Mouse (Mus musculus) B cell, adult 2 months (primary cell): Measurements from ENCODE around the gene Cdk1.

Source experiments
- DNase-seq, 2 experiments: peaks; one replicate each; pipeline ENCODE4 v3.0.0; 2022

Gene Cdk1

GRCm38 (mm10) chr10:69305600-69305999, 47.1 kb downstream of the Cdk1 start:
- no peak for DNase-seq

DNA sequence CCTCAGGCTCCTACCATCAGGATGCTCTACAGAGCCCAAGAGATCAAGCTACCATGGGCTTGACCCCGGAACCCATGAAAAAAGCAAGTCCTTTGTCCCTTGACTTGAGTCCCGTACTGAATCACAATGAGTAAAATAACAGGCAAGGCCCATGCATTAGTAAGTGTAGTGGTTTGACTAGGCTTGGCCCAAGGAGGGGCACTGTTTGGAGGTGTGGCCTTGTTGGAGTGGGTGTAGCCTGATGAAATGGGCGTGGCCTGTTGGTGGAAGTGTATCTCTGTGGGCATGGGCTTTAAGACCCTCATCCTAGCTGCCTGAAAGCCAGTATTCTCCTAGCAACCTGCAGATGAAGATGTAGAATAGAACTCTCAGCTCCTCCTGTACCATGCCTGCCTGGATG, 47.9 kb downstream of the Cdk1 start:
- no peak for DNase-seq

DNA sequence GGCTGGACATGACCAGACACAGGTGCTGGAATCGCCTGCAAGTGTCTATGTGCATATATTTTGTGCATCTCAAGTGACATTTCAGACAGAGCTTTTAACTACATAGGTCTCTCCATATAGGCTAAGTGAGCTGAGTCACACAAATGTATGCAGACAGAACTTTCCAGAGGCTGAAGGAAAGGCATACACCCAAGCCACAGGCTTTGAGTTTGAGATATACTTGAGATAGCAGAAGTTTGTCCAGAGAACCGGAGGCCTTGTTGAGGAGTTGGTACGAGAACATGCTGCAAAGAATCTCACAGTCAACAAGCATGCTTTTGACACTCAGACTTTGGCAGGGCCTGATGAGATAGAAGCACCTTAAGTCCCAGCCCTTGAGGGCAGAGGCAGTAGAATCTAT, 50.1 kb downstream of the Cdk1 start:
- DNase-seq = no peak

GRCm38 (mm10) chr10:69299985-69300384, 52.8 kb downstream of the Cdk1 start:
- no peak for DNase-seq

DNA sequence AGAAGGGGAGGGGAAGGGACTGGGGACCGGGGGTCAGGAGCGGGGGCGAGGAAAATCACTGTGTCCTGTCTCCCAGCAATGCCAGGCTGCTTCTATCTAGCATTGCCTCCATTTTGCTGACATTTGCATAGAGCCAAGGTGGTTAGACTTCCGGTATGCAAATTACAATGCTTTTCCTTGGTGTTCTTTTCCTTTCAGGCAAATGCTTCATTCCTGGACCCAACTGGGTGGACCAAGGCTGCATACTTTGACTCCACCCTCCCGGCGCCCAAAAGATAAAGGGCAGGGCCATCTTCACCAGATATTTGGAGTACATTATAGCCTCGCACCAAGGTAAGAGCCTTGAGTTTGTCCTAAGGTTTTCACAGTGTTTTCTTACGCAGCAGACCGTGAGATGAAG, 56.8 kb downstream of the Cdk1 start:
- no peak for DNase-seq

DNA sequence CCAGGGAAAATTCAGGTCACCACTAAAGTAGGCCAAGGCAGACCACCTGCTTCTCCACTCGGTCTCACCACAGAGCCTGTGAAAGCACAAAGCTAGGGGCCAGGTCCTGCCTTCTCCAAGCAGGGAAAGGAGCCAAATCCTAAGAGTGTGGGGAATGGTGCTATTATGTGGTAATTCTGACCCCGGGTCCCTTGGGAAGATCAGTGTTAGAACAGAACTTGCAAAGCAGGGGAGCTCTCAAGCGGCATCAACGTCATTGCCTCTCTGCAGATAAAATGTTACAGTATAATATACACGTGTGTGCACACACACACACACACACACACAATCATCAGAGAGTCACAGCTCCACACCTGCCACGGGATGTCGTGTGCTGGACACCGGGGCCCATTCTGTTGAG, 62.0 kb downstream of the Cdk1 start:
- no peak for DNase-seq

DNA sequence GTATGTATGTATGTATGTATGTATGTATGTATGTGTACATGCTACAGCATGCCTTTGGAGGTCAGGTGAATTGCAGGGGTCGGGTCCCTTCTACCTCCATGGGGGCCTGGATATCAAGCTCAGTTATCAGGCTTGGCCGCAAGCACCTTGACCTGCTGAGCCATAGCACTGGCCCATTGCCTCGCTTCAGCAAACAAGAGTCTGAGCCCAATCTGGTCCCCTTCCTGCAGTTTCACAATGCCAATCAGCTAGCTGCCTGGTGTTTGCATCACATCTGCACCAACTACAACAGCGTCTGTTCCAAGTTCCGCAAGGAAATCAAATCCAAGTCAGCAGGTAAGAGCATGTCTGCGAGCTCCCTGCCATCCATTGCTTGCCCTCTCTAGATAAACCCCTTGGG, 64.0 kb downstream of the Cdk1 start:
- no peak for DNase-seq

- no peak for DNase-seq
Measured at GRCm38 (mm10) chr10:69288086-69288485, 64.7 kb downstream of the Cdk1 start.

DNA sequence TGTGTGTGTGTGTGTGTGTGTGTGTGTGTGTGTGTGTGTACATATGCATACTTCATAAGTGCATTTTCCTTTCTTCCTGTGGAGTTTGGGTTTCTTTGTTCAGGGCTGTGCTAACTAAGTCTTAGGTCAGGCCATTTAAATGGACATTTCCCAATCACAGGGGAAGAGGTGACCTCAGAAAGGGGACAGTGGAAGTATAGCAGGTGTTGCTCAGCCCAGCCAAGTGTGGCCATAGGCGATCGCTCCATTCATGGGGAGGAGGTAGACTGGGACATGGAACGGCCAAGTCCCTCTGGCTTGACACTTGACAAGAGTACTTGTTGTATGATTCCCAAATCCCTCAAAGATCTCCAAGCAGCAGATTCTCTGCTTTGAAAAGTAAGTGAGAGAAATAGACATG, 65.8 kb downstream of the Cdk1 start:
- DNase-seq = no peak
